24 mouse cellular contexts compared by ENCODE assay signal in genomic region chr5:76418901-76419823, GRCm38 (mm10). TPM values are rescaled to one million over a fixed set of nuclear protein-coding genes. Genes with fewer than 3 reads are reported as not detected.
DNase-seq lines count a peak whose midpoint lies in the region; ATAC-seq and TF ChIP-seq lines count a peak whose summit lies in the region.
"Had no signal": no experiment of that assay in that cellular context is flagged by ENCODE, and none has a peak within 500 bp of the region (broad histone marks: within the 10 kb centered on the region; RNA-seq: fewer than 3 reads in every experiment).

No protein-coding gene starts in this region.

- no peak for TF ChIP-seq CTCF in Patski (IDR thresholded peaks at IDR 0.05)

- no peak overlapping the region for H3K27ac ChIP-seq in kidney, embryonic 16.5 days (ENCODE audit: low read length)
- H3K27ac ChIP-seq in embryonic facial prominence, embryonic 15.5 days (replicated peaks): no peak overlapping the region
- H3K27ac ChIP-seq: forebrain, embryonic 15.5 days; hindbrain, embryonic 12.5 days; liver, embryonic 12.5 days; lung, embryonic 15.5 days; macrophage; neural tube, embryonic 13.5 days; stomach, embryonic 15.5 days had no signal

- CTCF ChIA-PET in Patski (lab: Charles Lee): interaction anchor here (1.1 to 1.5 kb wide), 3 partner anchors 10 to 170 kb away, joined by 3 to 4 read pairs (median 3); no protein-coding TSS in a partner anchor

- no peak overlapping the region for H3K4me3 ChIP-seq in kidney, embryonic 16.5 days (ENCODE audit: low read length)
- no peak overlapping the region for H3K4me3 ChIP-seq in embryonic facial prominence, embryonic 15.5 days (replicated peaks)
- H3K4me3 ChIP-seq: erythroblast, embryonic 14.5 days; forebrain, embryonic 15.5 days; hindbrain, embryonic 12.5 days; liver, embryonic 12.5 days; lung, embryonic 15.5 days; neural tube, embryonic 13.5 days; stomach, embryonic 15.5 days had no signal

- no peaks in the 10 kb centered on the region for H3K36me3 ChIP-seq in kidney, embryonic 16.5 days (ENCODE audit: insufficient read depth, low read length)
- no peaks in the 10 kb centered on the region for H3K36me3 ChIP-seq in embryonic facial prominence, embryonic 15.5 days
- H3K36me3 ChIP-seq: forebrain, embryonic 15.5 days; G1E; hindbrain, embryonic 12.5 days; liver, embryonic 12.5 days; lung, embryonic 15.5 days; neural tube, embryonic 13.5 days; stomach, embryonic 15.5 days had no signal

- H3K4me2 ChIP-seq in kidney, embryonic 16.5 days (replicated peaks; ENCODE audit: low read depth, low read length): no peak overlapping the region
- peak overlapping the region; percentile 24 for H3K4me2 ChIP-seq in embryonic facial prominence, embryonic 15.5 days (replicated peaks)
- H3K4me2 ChIP-seq: forebrain, embryonic 15.5 days; hindbrain, embryonic 12.5 days; liver, embryonic 12.5 days; lung, embryonic 15.5 days; midbrain, embryonic 11.5 days; neural tube, embryonic 13.5 days; stomach, embryonic 15.5 days had no signal

- no peak overlapping the region for H3K9ac ChIP-seq in kidney, embryonic 16.5 days (replicated peaks; ENCODE audit: low read length)
- no peak overlapping the region for H3K9ac ChIP-seq in embryonic facial prominence, embryonic 15.5 days
- H3K9ac ChIP-seq: forebrain, embryonic 15.5 days; hindbrain, embryonic 12.5 days; liver, embryonic 12.5 days; lung, embryonic 15.5 days; neural tube, embryonic 13.5 days; stomach, embryonic 15.5 days had no signal

- peak; percentile 82 for ATAC-seq in kidney, embryonic 16.5 days (ENCODE audit: low FRiP score, low TSS enrichment)
- ATAC-seq in Patski: peak; percentile 84
- ATAC-seq in embryonic facial prominence, embryonic 15.5 days (ENCODE audit: insufficient number of reproducible peaks, low FRiP score, low TSS enrichment, low read depth): peak; percentile 85
- ATAC-seq: forebrain, embryonic 15.5 days; liver, embryonic 12.5 days had no signal

- WGBS in kidney, embryonic 16.5 days: 76% methylated on average over 17 of the region's 17 CpGs
- WGBS in embryonic facial prominence, embryonic 15.5 days: 64% methylated on average over 17 of the region's 17 CpGs

- H3K4me1 ChIP-seq in kidney, embryonic 16.5 days (ENCODE audit: insufficient read depth, low read length): no peaks in the 10 kb centered on the region
- H3K4me1 ChIP-seq in embryonic facial prominence, embryonic 15.5 days: no peaks in the 10 kb centered on the region
- H3K4me1 ChIP-seq: forebrain, embryonic 15.5 days; hindbrain, embryonic 12.5 days; liver, embryonic 12.5 days; neural tube, embryonic 13.5 days; stomach, embryonic 15.5 days had no signal

- in situ Hi-C loops in Patski (cut with MboI; ENCODE audit: low pct_unique_long_range_greater_than_20kb): loop anchor here (5.0 to 10.0 kb wide), 2 partner anchors 282 to 554 kb away; no protein-coding TSS in a partner anchor

- H3K9me3 ChIP-seq in kidney, embryonic 16.5 days (ENCODE audit: low read length): no peaks in the 10 kb centered on the region
- no peaks in the 10 kb centered on the region for H3K9me3 ChIP-seq in embryonic facial prominence, embryonic 15.5 days (replicated peaks)
- H3K9me3 ChIP-seq: forebrain, embryonic 15.5 days; G1E; hindbrain, embryonic 12.5 days; liver, embryonic 12.5 days; lung, embryonic 15.5 days; neural tube, embryonic 13.5 days; stomach, embryonic 15.5 days had no signal

- POLR2A ChIA-PET in Patski (lab: Charles Lee): no interaction called here

- no peaks in the 10 kb centered on the region for H3K27me3 ChIP-seq in kidney, embryonic 16.5 days (ENCODE audit: insufficient read depth, low read length)
- H3K27me3 ChIP-seq in Patski: no peaks in the 10 kb centered on the region
- no peaks in the 10 kb centered on the region for H3K27me3 ChIP-seq in embryonic facial prominence, embryonic 15.5 days
- H3K27me3 ChIP-seq: forebrain, embryonic 15.5 days; hindbrain, embryonic 12.5 days; liver, embryonic 12.5 days; lung, embryonic 15.5 days; neural tube, embryonic 13.5 days; stomach, embryonic 15.5 days had no signal

- no peak for DNase-seq in kidney, postnatal 10 days
- DNase-seq in Patski (ENCODE audit: low read depth, low spot score): peak; percentile 67
- DNase-seq in right cerebral cortex, postnatal 14 days: peak; percentile 59
- no peak for DNase-seq in cerebellum, adult 18-20 months
- DNase-seq in adrenal gland, adult 8-10 months: no peak
- DNase-seq: cerebellum, adult 11-12 months; gastrocnemius, postnatal 25 days; thymus, postnatal 14 days had no signal

RNA-seq across cellular contexts. Expression of gene Nmu, which starts 55.6 kb away (rescaled TPM):
- not detected in 2 replicates for polyA plus RNA-seq in kidney, embryonic 16.5 days (2015; fragmentation: Nextera tagmentation; extraction: Ambion mirVana)
- polyA plus RNA-seq in Patski (2021): not detected
- polyA plus RNA-seq in embryonic facial prominence, embryonic 15.5 days (2015; fragmentation: Nextera tagmentation; extraction: Ambion mirVana): 0.42 and 0.61 TPM in 2 replicates
- total RNA-seq in adrenal gland, adult 8-10 months (2022): not detected
- total RNA-seq: G1E; gastrocnemius, postnatal 25 days; monocyte, adult 5-6 weeks had no signal
- polyA plus RNA-seq: adrenal gland, adult 2 months; erythroblast, embryonic 14.5 days; G1E; heart, postnatal 0 days; liver, embryonic 12.5 days; macrophage; spleen, adult 2 months had no signal

Comparison
In these comparisons a context has a peak if more than half of its experiments do, and no peak if none do; other contexts are left out.
1. DNase-seq: peak in Patski (single experiment) and right cerebral cortex, postnatal 14 days (single experiment); none in kidney, postnatal 10 days (single experiment), cerebellum, adult 18-20 months (0 of 2) and adrenal gland, adult 8-10 months (single experiment).
2. Peak in every context shown above with its lines, with median percentiles within 50 percentile points of each other: ATAC-seq.